Mouse (Mus musculus) embryonic fibroblast, embryonic 13.5 days (primary cell): ENCODE results near the gene Ino80.

Source experiments
- CTCF ChIP-seq: IDR thresholded peaks from 2 replicates; pipeline ENCODE4 v1.5.1; 2011; ENCODE audit warnings: mild to moderate bottlenecking, control low read depth, low read length, moderate library complexity, borderline replicate concordance; ENCODE audit not compliant: insufficient read depth
- POLR2A ChIP-seq: IDR thresholded peaks from 2 replicates; pipeline ENCODE4 v1.6.1; 2011; ENCODE audit warnings: low read depth, mild to moderate bottlenecking, control low read depth, low read length, moderate library complexity

DNA sequence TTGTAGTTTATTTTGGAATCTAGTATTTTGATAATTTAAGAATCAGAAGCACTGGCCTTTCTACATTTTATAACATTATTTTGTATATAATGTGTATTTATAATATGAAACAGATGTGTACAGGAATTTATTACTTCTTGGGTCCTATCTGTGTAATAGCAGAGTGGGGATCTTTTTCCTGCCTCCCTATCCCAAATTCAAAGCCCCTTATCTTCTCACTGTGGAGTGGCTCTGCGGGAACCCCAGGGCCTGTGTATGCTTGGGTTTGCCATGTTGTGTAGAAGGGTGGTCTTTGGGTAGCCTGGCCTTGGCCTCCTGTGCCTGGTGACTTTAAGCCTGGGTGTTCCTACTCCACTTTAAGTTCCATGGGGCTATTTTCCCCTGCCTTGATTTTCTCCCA, 142.0 kb downstream of the Ino80 start:
- TF ChIP-seq CTCF (no peak), POLR2A (no peak)
